Mouse (Mus musculus) bone marrow, adult 2 months (tissue): ENCODE data around the gene Anapc5.

ENCODE experiments used
- CTCF ChIP-seq: fragments of 200-500 bp; IDR thresholded peaks from 2 replicates; pipeline ENCODE4 v1.5.1; 2011; ENCODE audit warnings: low read length, control low read depth; ENCODE audit not compliant: control insufficient read depth, insufficient read depth
- POLR2A ChIP-seq: fragments of 200-500 bp; IDR thresholded peaks from 2 replicates; pipeline ENCODE4 v1.6.1; 2011; ENCODE audit warnings: low read depth, mild to moderate bottlenecking, control low read depth, low read length, borderline replicate concordance; ENCODE audit not compliant: control insufficient read depth

GRCm38 (mm10) chr5:122773756-122774155, 47.4 kb downstream of the Anapc5 start:
- TF ChIP-seq CTCF (no peak), POLR2A (no peak)
